Mouse (Mus musculus): ENCODE measurements at regions not wholly inside any gene's neighbourhood (a gene's known extent, or its start where the extent isn't known, plus 50 kb on each side); places are given as distances from the start of the nearest gene placed in this dataset.

DNA sequence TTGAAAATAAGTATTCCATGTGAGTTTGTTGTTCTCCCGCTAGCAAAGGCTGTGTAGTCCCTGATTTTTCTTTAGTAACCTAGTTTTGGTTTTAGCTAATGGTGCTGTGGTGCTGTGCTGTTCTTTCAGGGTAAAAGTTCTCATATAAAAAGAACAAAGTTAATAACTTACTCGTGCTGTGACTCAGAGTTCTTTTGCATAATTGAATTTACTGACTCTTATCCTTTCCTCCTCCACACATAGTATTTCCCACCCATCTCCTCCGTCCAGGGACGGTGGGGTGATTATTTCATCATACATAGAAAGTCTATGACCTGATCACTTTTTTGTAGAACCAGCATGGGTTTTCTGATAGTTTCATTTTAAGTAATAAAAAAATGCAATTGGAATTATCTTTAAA, 673.1 kb upstream of the 4930412O13Rik start:
- Histone ChIP-seq H3K4me3 (replicated peaks; ENCODE audit: low read length) (no peak overlapping the region), H3K27me3 (ENCODE audit: control insufficient read depth, insufficient read depth, low read length) (no peaks in the 10 kb centered on the region), H3K9me3 (ENCODE audit: control insufficient read depth, low read length) (no peaks in the 10 kb centered on the region), H3K4me1 (ENCODE audit: control insufficient read depth, insufficient read depth, low read length) (no peaks in the 10 kb centered on the region), H3K9ac (ENCODE audit: low read depth, low read length, severe bottlenecking) (no peak overlapping the region), H3K36me3 (ENCODE audit: control insufficient read depth, insufficient read depth, low read length) (no peaks in the 10 kb centered on the region), H3K27ac (replicated peaks; ENCODE audit: low read depth, low read length) (no peak overlapping the region), H3K4me2 (replicated peaks; ENCODE audit: low read depth, low read length, severe bottlenecking) (no peak overlapping the region)
- DNase-seq (ENCODE audit: low spot score) (no peak), ATAC-seq (ENCODE audit: low FRiP score, low read depth) (no peak)
- 84% methylated on average over 4 of the region's 4 CpGs for WGBS
- TF ChIP-seq POLR2A (IDR thresholded peaks at IDR 0.05; ENCODE audit: borderline replicate concordance, extremely low read depth, insufficient read depth, insufficient read length) = no peak
